Mouse (Mus musculus) heart, postnatal 0 days (tissue): ENCODE data around the gene Gpbar1.

Source experiments
- CTCF ChIP-seq: IDR thresholded peaks from 2 replicates; pipeline ENCODE4 v1.5.1; 2016; ENCODE audit warnings: antibody characterized with exemption, control low read depth, low read depth
- EP300 ChIP-seq: IDR thresholded peaks from 2 replicates; pipeline ENCODE4 v1.6.1; 2016; ENCODE audit warnings: antibody characterized with exemption, low read depth

GRCm38 (mm10) chr1:74290141-74290540 lies 11.8 kb downstream of the Gpbar1 start:
- TF ChIP-seq CTCF (no peak), EP300 (0 out of 2 replicates have a peak, but pooled peaks have one; percentile 48)
